Mouse (Mus musculus) embryonic facial prominence, embryonic 12.5 days (tissue): ENCODE measurements at regions not wholly inside any gene's neighbourhood (a gene's known extent, or its start where the extent isn't known, plus 50 kb on each side); places are given as distances from the start of the nearest gene placed in this dataset.

ENCODE experiments used
- ATAC-seq: fragments of 200-750 bp; cut with Nextera tagmentation; 2 replicates; pipeline ENCODE4 v1.8.0; 2017; ENCODE audit not compliant: insufficient number of reproducible peaks, insufficient read depth, low FRiP score, low TSS enrichment
- H3K27ac ChIP-seq: fragments of 300-500 bp; sonication (generic); 2 replicates; pipeline ENCODE4 v1.5.1; 2016; ENCODE audit warnings: mild to moderate bottlenecking
- H3K27me3 ChIP-seq: fragments of 300-500 bp; sonication (generic); 2 replicates; pipeline ENCODE4 v1.6.1; 2016; ENCODE audit warnings: mild to moderate bottlenecking, moderate library complexity
- H3K36me3 ChIP-seq: fragments of 300-500 bp; sonication (generic); 2 replicates; pipeline ENCODE4 v1.6.1; 2016; ENCODE audit warnings: mild to moderate bottlenecking
- H3K4me1 ChIP-seq: fragments of 300-500 bp; sonication (generic); 2 replicates; pipeline ENCODE4 v1.6.1; 2016
- H3K4me2 ChIP-seq: fragments of 300-500 bp; sonication (generic); replicated peaks from 2 replicates; pipeline ENCODE4 v1.6.1; 2016; ENCODE audit warnings: mild to moderate bottlenecking, moderate library complexity
- H3K4me3 ChIP-seq: fragments of 300-500 bp; sonication (generic); 2 replicates; pipeline ENCODE4 v1.5.1; 2016; ENCODE audit warnings: mild to moderate bottlenecking
- H3K9ac ChIP-seq: fragments of 300-500 bp; sonication (generic); 2 replicates; pipeline ENCODE4 v1.6.1; 2016; ENCODE audit warnings: mild to moderate bottlenecking, moderate library complexity
- H3K9me3 ChIP-seq: fragments of 300-500 bp; sonication (generic); 2 replicates; pipeline ENCODE4 v1.6.1; 2016; ENCODE audit warnings: mild to moderate bottlenecking, moderate library complexity
- WGBS: fragments of 180-500 bp; shearing (Covaris S2); methylation state at CpG from one replicate; pipeline ENCODE4 v1.1.7; 2016; 5-methylcytosine and 5-hydroxymethylcytosine counted together

DNA sequence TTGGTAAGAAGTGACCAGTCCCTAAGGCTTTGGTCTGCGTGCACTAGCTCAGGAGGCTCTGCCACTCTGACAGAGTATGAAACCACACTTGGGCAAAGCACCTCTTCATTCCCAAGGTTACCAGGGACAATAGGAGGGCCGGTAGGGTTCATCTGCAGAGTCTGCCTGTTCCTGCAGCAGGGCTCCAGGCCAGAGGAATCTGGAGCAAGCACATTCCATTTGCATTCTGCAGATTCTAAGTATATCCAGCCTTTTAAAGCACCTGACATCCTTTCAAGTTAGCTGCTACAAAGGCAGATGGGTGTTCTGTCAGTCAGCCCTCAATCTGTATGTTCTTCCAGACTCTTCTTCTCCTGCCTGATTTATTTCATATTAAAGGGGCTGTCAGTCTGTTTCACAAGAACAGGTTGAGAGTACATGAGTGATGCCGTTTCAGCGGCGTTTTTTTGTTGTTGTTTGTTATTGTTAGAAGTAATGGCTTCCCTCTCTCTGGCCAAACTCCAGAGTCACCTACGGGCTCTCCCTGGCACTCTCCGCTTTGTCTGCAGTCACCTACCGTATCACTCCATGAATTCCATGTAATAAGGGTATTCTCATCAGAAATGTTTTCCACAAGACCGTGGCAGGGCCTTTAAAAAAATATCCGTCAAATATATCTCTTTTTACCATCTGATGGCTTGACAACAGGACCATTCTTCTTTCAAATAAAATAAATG, 178.9 kb downstream of the Snx10 start:
- no peaks in the 10 kb centered on the region for H3K36me3 ChIP-seq
- H3K4me3 ChIP-seq, result no peak overlapping the region
- WGBS, result 78% methylated on average over 10 of the region's 10 CpGs
- no peak overlapping the region for H3K27ac ChIP-seq
- no peaks in the 10 kb centered on the region for H3K27me3 ChIP-seq
- no peak overlapping the region for H3K4me2 ChIP-seq
- no peak overlapping the region for H3K9ac ChIP-seq
- no peaks in the 10 kb centered on the region for H3K9me3 ChIP-seq
- H3K4me1 ChIP-seq, result no peaks in the 10 kb centered on the region
- ATAC-seq, result no peak

DNA sequence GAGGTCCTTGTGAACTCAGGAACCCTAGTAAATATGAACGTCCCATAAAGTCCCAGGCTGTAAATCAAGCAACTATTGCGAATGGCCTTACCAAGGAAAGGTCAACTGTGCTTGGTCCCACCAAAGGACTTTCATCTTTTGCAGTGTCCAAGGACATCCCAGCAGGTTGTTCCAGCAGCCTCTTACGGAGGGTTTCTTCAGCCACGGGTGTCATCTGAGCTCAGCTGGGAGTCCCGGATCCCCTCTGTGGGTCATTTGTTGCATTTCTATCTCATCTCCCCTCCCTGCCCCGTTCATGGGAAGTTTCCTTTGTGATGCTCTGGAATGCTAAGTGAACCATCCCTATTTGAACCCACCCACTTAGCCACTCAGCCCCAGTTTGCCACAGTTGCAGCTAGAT, 184.3 kb downstream of the Snx10 start:
- ATAC-seq, result no peak
- Histone ChIP-seq H3K4me2 (no peak overlapping the region), H3K27me3 (no peaks in the 10 kb centered on the region), H3K4me1 (peaks cover 10% of the 10 kb centered on the region), H3K36me3 (no peaks in the 10 kb centered on the region), H3K9me3 (no peaks in the 10 kb centered on the region), H3K27ac (no peak overlapping the region), H3K9ac (no peak overlapping the region), H3K4me3 (no peak overlapping the region)
- WGBS, result 55% methylated on average over 6 of the region's 6 CpGs

DNA sequence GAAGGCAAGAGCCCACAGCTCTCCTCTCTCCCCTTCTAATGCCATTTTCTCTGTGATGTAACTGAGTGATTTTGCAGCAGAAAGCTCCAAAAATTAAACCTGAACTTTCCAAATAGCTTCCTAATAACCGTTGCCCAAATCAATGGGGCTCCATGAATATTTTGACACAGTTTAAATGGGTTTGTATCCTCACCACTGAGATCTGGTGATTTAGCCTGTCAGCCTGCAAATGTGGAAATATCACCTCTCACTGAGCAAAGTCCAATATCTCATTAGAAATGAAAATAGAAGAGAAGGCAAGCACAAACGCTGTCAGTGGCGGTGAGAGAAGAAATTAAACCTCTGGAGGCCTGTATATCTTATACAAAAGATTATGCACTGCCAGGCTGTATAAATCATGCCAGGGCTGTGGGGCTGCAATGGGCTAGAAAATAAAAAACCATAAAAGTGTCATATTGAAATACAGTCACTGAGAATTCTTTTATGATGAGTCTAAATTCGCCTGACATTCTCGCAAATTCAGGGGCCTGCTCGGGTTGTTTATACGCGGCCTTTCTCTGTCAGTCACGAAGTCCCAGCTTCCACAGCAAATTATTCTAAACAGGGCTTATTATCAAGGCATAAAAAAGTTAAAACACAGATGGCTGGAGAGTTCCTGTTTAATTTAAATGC, 185.1 kb downstream of the Snx10 start:
- Histone ChIP-seq H3K27me3 (no peaks in the 10 kb centered on the region), H3K4me1 (peaks cover 10% of the 10 kb centered on the region), H3K36me3 (no peaks in the 10 kb centered on the region), H3K4me2 (no peak overlapping the region), H3K9ac (no peak overlapping the region), H3K4me3 (no peak overlapping the region), H3K9me3 (no peaks in the 10 kb centered on the region), H3K27ac (no peak overlapping the region)
- ATAC-seq, result no peak
- 67% methylated on average over 9 of the region's 9 CpGs for WGBS

DNA sequence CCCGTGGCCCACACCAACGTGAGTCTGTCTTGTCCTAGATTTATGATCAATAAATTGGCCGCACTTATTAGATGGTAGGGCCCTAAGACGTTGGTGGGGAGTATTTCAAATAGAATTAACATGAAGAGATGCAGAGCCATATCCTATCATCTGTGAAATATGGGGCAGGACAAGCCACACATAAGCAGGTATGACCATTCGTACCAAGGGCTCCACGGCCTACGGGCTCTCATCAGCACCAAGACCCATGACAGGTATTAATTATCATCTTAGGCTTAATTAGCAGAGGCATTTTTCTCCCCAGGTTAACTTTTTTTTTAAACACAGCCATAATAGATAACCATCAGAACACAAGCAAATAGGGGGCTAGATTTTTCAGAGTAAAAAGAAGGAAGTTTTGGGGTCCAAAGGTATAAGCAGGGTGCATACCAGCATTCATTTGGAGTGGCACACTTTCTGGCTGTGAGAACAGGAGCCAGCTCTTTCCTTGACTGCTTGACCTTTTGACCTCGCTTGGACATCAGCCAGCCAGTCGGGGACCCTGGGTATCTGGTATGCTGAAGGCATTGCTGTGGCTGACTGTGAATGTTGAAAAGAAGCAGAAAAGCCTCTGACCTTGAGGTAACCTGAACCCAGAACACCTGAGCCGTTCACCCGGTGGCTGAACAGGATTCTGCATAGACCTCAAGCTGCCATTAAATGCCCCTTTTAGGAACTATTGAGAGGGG, 185.8 kb downstream of the Snx10 start:
- no peak for ATAC-seq
- Histone ChIP-seq H3K27ac (no peak overlapping the region), H3K36me3 (no peaks in the 10 kb centered on the region), H3K9me3 (no peaks in the 10 kb centered on the region), H3K4me3 (no peak overlapping the region), H3K27me3 (no peaks in the 10 kb centered on the region), H3K4me2 (no peak overlapping the region), H3K4me1 (peaks cover 10% of the 10 kb centered on the region), H3K9ac (no peak overlapping the region)
- WGBS, result 43% methylated on average over 11 of the region's 11 CpGs

DNA sequence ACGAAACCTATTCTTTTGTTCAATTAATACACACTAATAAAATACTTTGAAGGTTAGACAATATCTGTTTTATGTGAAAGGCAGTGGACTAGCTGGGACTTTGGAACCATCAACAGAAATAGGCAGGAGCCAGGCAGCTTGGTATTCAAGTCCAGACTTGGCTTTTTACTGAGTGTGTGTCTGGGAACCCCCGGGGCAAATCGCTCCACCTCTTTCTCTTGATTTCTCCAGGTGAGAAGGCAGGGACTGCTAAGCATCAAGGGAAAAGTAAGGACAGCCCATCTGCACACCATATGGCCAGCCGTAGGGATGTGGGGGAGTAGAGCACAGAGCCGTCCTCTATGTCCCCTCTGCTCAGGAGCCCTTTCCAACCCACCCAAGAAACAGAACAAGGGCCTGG, 186.5 kb downstream of the Snx10 start:
- Histone ChIP-seq H3K4me2 (no peak overlapping the region), H3K27me3 (no peaks in the 10 kb centered on the region), H3K9ac (no peak overlapping the region), H3K27ac (no peak overlapping the region), H3K36me3 (no peaks in the 10 kb centered on the region), H3K9me3 (no peaks in the 10 kb centered on the region), H3K4me3 (no peak overlapping the region), H3K4me1 (peaks cover 12% of the 10 kb centered on the region)
- ATAC-seq, result no peak
- WGBS, result 57% methylated on average over 5 of the region's 5 CpGs

DNA sequence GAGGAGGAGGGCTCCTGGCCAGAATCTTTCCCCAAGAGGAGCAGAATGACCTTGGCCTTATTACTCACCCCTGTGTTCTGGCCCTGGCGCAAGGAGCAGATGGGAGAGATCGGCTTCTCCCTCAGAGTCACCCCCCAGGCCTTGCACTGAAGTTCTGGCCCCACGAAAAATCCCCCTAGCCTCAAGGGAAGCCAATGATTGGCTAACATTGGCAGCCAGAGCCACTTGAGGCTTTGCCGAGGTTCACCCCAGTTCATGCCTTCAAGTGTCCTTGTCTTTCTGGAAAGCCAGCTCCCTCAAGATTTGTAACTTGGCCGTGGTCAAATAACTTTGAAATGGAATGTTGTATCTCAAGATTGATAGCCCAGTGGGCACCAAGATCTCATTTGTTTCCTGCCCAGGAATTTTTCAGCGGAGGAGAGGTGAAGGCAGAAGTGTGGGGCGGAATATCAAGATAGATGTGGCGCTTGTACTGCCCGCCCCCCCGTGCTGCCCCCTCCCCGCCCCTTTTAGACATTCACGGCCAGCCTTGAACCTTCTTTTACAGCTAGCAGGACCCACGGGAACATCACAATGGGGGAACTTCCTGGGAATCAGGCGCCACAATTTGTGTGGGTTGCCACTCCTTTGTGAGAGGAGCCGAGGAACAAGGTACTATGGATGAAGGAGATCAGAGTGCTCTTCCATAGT, 187.4 kb downstream of the Snx10 start:
- Histone ChIP-seq H3K9me3 (no peaks in the 10 kb centered on the region), H3K4me3 (no peak overlapping the region), H3K36me3 (no peaks in the 10 kb centered on the region), H3K27me3 (no peaks in the 10 kb centered on the region), H3K9ac (no peak overlapping the region), H3K4me2 (no peak overlapping the region), H3K4me1 (peaks cover 16% of the 10 kb centered on the region), H3K27ac (no peak overlapping the region)
- ATAC-seq, result no peak
- 84% methylated on average over 15 of the region's 15 CpGs for WGBS

DNA sequence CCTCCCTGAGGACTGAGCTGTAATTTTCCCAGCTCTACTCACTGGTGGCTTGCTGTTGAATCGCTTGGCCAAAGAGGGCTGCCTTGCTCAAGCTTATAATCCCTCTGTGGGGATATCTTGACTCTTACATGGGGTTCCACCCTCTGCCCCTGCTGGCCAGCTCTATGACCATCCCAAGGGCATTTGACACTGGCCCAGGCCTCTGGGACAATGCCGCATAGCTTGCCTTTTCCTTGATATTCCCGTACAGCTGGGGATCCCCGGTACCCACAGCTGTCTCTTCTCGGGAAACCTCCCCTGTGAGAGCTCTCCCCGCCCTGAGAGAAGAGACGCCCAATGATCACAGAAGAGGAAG, 187.9 kb downstream of the Snx10 start:
- H3K9ac ChIP-seq, result no peak overlapping the region
- no peaks in the 10 kb centered on the region for H3K27me3 ChIP-seq
- H3K4me2 ChIP-seq, result no peak overlapping the region
- no peak for ATAC-seq
- no peak overlapping the region for H3K4me3 ChIP-seq
- H3K4me1 ChIP-seq, result peaks cover 16% of the 10 kb centered on the region
- 90% methylated on average over 7 of the region's 7 CpGs for WGBS
- no peak overlapping the region for H3K27ac ChIP-seq
- no peaks in the 10 kb centered on the region for H3K9me3 ChIP-seq
- no peaks in the 10 kb centered on the region for H3K36me3 ChIP-seq

DNA sequence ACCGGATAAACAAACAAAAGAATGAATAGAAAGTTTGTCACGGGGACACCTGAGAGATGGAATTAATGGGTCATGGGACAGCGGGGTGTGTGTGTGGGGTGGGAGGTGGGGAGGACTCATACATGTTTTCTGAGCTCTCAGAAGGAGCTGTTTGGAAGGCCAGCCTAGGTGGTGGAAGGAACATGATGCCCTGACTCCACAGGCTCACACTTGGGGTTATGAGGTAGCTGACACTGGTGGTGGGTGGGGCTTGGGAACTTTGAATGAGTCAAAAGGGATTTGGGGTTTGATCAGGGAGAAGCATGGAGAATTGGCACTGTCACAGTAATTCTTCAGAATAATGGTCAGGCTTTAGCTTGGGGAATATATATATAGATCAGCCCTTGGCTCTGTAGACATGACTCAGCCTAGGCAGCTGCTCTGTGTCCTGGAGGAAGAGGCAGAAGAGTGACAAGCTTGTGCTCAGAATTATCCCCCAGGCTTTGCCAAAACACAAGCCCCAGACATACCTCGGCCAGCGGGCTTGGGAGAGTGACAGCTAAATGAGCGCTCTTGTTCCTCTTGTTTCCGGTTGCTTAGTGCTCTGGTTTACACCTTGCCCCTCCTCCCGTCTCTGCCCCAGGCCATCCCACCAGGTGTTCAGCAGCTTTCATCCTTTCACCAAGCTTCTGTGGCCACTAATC, 191.6 kb downstream of the Snx10 start:
- Histone ChIP-seq H3K4me3 (no peak overlapping the region), H3K27ac (no peak overlapping the region; the same call in 1 of the 2 replicates), H3K27me3 (no peaks in the 10 kb centered on the region), H3K4me1 (peaks cover 7% of the 10 kb centered on the region), H3K36me3 (no peaks in the 10 kb centered on the region), H3K4me2 (no peak overlapping the region), H3K9me3 (no peaks in the 10 kb centered on the region), H3K9ac (no peak overlapping the region)
- ATAC-seq, result peak; percentile 72; the same call in 1 of the 2 replicates
- 28% methylated on average over 8 of the region's 8 CpGs for WGBS

DNA sequence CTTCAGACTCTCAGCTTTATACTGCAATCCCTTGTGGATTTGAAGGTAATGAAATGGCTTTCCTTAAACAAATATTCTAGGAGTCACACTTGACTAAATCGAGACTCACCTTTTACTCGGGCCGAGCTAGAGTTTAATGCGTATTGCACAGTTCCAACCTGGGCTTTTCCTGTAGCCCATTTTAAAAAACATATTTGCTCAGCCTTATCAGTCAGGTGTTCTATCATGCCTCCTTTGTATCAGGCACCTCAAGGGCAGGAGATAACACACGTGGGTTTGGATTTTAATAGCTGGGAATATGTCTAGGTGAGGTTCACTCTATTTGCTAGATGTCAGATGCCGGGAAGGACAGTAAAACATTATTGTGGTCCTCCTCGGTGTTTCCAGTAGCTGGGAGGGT, 193.7 kb downstream of the Snx10 start:
- Histone ChIP-seq H3K9me3 (no peaks in the 10 kb centered on the region), H3K4me3 (no peak overlapping the region), H3K27ac (no peak overlapping the region), H3K4me2 (no peak overlapping the region), H3K36me3 (no peaks in the 10 kb centered on the region), H3K27me3 (no peaks in the 10 kb centered on the region), H3K4me1 (peaks cover 6% of the 10 kb centered on the region; the same call in 1 of the 2 replicates), H3K9ac (no peak overlapping the region)
- 89% methylated on average over 7 of the region's 7 CpGs for WGBS
- no peak for ATAC-seq

DNA sequence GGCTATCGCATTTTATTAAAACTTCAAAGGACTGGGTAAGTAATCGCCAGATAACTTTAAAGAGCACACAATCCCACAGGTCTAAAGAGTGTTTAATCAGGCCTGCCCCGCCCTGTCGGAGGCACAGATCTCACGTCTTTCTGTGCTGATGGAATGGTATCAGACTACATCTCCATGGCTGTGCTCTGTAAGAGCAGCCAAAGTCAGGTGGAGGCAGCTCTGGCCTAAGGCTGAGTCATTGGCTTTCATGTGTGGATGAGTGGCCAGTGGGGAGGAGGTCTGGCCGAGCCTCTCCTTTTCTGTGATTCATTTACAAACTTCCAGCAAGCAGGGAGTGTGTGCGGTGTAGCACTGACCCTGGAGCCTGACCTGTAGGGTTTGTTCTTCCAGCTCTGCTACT, 197.0 kb downstream of the Snx10 start:
- Histone ChIP-seq H3K27me3 (no peaks in the 10 kb centered on the region), H3K36me3 (no peaks in the 10 kb centered on the region), H3K9ac (no peak overlapping the region), H3K4me3 (no peak overlapping the region), H3K9me3 (no peaks in the 10 kb centered on the region), H3K4me2 (no peak overlapping the region), H3K4me1 (no peaks in the 10 kb centered on the region), H3K27ac (no peak overlapping the region)
- WGBS, result 69% methylated on average over 7 of the region's 7 CpGs
- ATAC-seq, result no peak

DNA sequence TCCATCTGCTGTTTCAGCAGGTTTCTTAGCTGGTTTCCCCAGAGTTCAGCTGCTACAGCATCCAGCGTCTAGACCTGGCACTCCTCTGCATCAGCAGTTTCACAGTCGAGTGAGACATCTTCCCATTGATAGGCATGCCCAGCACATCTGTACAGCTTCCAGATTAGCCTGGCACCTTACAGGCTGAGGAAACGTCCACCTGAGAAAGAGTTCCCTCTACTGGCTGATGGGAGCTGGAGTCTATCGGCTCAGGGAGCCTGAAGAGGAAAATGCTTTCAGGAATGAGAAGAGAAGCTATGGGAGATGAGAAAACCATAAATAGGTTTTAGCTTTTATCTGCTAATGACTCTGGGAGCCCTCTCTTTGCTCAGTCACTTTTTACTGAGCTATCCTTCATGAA, 199.4 kb downstream of the Snx10 start:
- Histone ChIP-seq H3K4me2 (no peak overlapping the region), H3K27me3 (no peaks in the 10 kb centered on the region), H3K4me3 (no peak overlapping the region), H3K9ac (no peak overlapping the region), H3K36me3 (no peaks in the 10 kb centered on the region), H3K9me3 (no peaks in the 10 kb centered on the region), H3K27ac (no peak overlapping the region), H3K4me1 (no peaks in the 10 kb centered on the region)
- WGBS, result 44% methylated on average over 4 of the region's 4 CpGs
- ATAC-seq, result no peak
